Mouse (Mus musculus) megakaryocyte, embryonic 14.5 days (primary cell): ENCODE results near the gene Cd276.

Experiments
- FLI1 ChIP-seq: IDR thresholded peaks from 2 replicates; pipeline ENCODE4 v1.6.1; 2012; ENCODE audit warnings: low read length, inconsistent platforms, mixed read lengths
- GATA1 ChIP-seq: IDR thresholded peaks from 3 replicates; pipeline ENCODE4 v1.6.1; 2012; ENCODE audit warnings: mixed read lengths, low read length, inconsistent platforms, borderline replicate concordance

DNA sequence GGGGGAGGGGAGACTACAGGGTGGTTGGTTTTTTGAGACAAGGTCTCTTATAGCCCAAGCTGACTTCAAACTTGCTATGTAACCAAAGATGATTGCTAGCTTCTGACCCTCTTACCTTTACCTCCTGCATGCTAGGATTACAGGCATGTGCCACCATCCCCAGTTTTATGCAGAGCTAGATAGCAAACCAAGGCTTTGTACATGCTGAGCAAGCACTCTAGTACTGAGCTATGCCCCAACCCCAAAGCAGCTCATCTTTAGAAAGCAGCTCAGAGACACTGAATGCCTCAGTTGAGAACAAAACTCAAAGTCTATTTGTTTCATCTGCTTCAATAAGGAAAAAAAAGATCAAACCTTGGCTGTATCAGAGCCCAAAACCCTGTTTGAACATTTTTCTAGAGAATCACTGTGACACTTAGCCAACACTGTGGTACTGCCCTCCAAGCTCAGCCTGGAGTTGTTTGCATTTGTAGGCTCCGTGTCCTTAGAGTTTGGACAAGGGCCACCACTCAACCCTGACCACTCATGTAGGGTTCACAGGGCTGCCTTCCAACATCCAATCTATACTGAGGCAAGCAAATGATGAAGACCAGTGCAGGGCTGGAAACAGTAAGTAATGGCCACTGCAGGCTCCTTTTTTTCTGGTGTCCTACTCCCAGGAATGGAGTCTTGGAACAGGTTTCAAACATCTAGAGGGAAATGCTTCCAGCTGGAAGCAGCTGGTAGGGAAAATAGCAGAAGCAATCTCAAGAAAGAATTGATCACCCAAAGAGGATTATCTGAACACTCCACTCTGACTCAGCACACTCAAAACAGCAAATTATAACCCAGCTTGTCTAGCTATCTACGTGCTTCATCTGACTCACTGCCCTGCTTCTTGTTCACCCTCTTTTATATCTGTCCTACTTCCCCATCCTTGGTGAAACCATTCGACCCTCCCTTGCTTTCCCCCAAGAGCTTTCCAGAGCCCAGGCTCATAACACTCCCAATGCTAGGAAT is 2.5 kb upstream of the Cd276 start:
- TF ChIP-seq GATA1 (no peak), FLI1 (no peak)
